Mouse (Mus musculus): ENCODE data around the gene Sphkap. TPM values are rescaled to one million over a fixed set of nuclear protein-coding genes. Genes with fewer than 3 reads are reported as not detected.

Sphkap gene
- polyA plus RNA-seq, 1 experiment from 2014 or later: 0.11 TPM

- Histone ChIP-seq H3K4me2 (replicated peaks; ENCODE audit: low read depth, low read length) (no peak overlapping the region), H3K4me3 (ENCODE audit: low read length) (no peak overlapping the region), H3K36me3 (ENCODE audit: control insufficient read depth, insufficient read depth, low read length) (no peaks in the 10 kb centered on the region), H3K4me1 (ENCODE audit: control insufficient read depth, insufficient read depth, low read length) (no peaks in the 10 kb centered on the region), H3K9me3 (ENCODE audit: control insufficient read depth, low read length) (no peaks in the 10 kb centered on the region), H3K27me3 (ENCODE audit: control insufficient read depth, insufficient read depth, low read length) (no peaks in the 10 kb centered on the region), H3K9ac (ENCODE audit: low read depth, low read length) (no peak overlapping the region), H3K27ac (ENCODE audit: low read depth, low read length) (no peak overlapping the region)
- WGBS: 81% methylated on average over 5 of the region's 5 CpGs
- ATAC-seq (ENCODE audit: low FRiP score, low TSS enrichment): no peak
Measured at GRCm38 (mm10) chr1:83395559-83395958, 12.4 kb downstream of the Sphkap start.

DNA sequence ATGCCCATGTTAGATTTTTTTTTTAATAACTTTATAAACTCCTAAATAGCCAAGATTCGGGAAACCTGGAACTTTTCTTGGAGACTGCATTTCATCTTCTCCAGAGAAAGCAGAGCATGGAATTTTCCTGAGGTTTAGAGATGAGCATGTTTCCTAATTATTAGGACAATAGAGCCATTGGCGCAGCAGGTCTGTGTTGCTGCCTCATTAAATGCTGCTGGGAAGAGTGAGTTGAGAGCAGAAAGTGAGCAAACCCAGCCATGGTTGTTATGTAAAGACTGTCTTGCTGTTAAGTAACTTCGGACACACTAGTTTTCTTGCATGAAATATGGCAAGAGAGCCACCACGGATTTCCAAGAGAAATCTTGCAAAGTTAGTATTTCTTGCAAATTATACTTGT lies 18.6 kb downstream of the Sphkap start:
- no peaks in the 10 kb centered on the region for H3K9me3 ChIP-seq (ENCODE audit: control insufficient read depth, low read length)
- H3K4me3 ChIP-seq (ENCODE audit: low read length): no peak overlapping the region
- no peaks in the 10 kb centered on the region for H3K36me3 ChIP-seq (ENCODE audit: control insufficient read depth, insufficient read depth, low read length)
- H3K27ac ChIP-seq (ENCODE audit: low read depth, low read length): no peak overlapping the region
- no peaks in the 10 kb centered on the region for H3K27me3 ChIP-seq (ENCODE audit: control insufficient read depth, insufficient read depth, low read length)
- no peak overlapping the region for H3K4me2 ChIP-seq (replicated peaks; ENCODE audit: low read depth, low read length)
- no peaks in the 10 kb centered on the region for H3K4me1 ChIP-seq (ENCODE audit: control insufficient read depth, insufficient read depth, low read length)
- no peak for ATAC-seq (ENCODE audit: low FRiP score, low TSS enrichment)
- 81% methylated on average over 4 of the region's 4 CpGs for WGBS
- no peak overlapping the region for H3K9ac ChIP-seq (ENCODE audit: low read depth, low read length)

- no peaks in the 10 kb centered on the region for H3K9me3 ChIP-seq (ENCODE audit: control insufficient read depth, low read length)
- no peaks in the 10 kb centered on the region for H3K36me3 ChIP-seq (ENCODE audit: control insufficient read depth, insufficient read depth, low read length)
- ATAC-seq (ENCODE audit: low FRiP score, low TSS enrichment): no peak
- H3K27ac ChIP-seq (ENCODE audit: low read depth, low read length): no peak overlapping the region
- WGBS: 67% methylated on average over 1 of the region's 1 CpGs
- H3K27me3 ChIP-seq (ENCODE audit: control insufficient read depth, insufficient read depth, low read length): no peaks in the 10 kb centered on the region
- H3K4me1 ChIP-seq (ENCODE audit: control insufficient read depth, insufficient read depth, low read length): no peaks in the 10 kb centered on the region
- no peak overlapping the region for H3K4me3 ChIP-seq (ENCODE audit: low read length)
- no peak overlapping the region for H3K9ac ChIP-seq (ENCODE audit: low read depth, low read length)
- H3K4me2 ChIP-seq (replicated peaks; ENCODE audit: low read depth, low read length): no peak overlapping the region
Measured at GRCm38 (mm10) chr1:83377404-83377803, 30.6 kb downstream of the Sphkap start.

GRCm38 (mm10) chr1:83366456-83366855 lies 41.5 kb downstream of the Sphkap start:
- Histone ChIP-seq H3K9ac (ENCODE audit: low read depth, low read length) (no peak overlapping the region), H3K4me3 (ENCODE audit: low read length) (no peak overlapping the region), H3K4me2 (replicated peaks; ENCODE audit: low read depth, low read length) (no peak overlapping the region), H3K9me3 (ENCODE audit: control insufficient read depth, low read length) (no peaks in the 10 kb centered on the region), H3K4me1 (ENCODE audit: control insufficient read depth, insufficient read depth, low read length) (no peaks in the 10 kb centered on the region), H3K27ac (ENCODE audit: low read depth, low read length) (no peak overlapping the region), H3K27me3 (ENCODE audit: control insufficient read depth, insufficient read depth, low read length) (no peaks in the 10 kb centered on the region), H3K36me3 (ENCODE audit: control insufficient read depth, insufficient read depth, low read length) (no peaks in the 10 kb centered on the region)
- 86% methylated on average over 5 of the region's 5 CpGs for WGBS
- no peak for ATAC-seq (ENCODE audit: low FRiP score, low TSS enrichment)

DNA sequence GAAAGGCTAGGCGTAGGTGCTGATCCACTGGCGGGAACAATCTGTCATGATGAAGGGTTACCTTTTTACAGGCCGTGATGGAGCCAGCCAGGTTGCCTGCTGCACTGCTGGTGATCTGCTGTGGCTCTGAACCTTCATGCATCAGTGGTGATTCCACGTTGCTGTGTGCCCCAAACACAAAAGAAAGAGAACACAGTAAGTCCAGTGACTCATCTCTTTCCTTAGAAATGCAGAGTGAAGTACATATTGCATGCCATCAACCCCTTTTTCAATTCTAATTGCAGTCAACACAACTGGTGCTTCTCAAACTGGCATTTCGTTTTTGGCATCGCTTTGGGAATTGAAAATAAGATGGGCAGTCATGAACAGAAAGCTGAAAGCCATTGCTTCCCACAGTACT lies 45.8 kb downstream of the Sphkap start:
- H3K4me2 ChIP-seq (replicated peaks; ENCODE audit: low read depth, low read length): no peak overlapping the region
- 83% methylated on average over 6 of the region's 6 CpGs for WGBS
- no peaks in the 10 kb centered on the region for H3K27me3 ChIP-seq (ENCODE audit: control insufficient read depth, insufficient read depth, low read length)
- H3K9me3 ChIP-seq (ENCODE audit: control insufficient read depth, low read length): no peaks in the 10 kb centered on the region
- no peak overlapping the region for H3K4me3 ChIP-seq (ENCODE audit: low read length)
- H3K27ac ChIP-seq (ENCODE audit: low read depth, low read length): no peak overlapping the region
- H3K9ac ChIP-seq (ENCODE audit: low read depth, low read length): no peak overlapping the region
- H3K36me3 ChIP-seq (ENCODE audit: control insufficient read depth, insufficient read depth, low read length): no peaks in the 10 kb centered on the region
- H3K4me1 ChIP-seq (ENCODE audit: control insufficient read depth, insufficient read depth, low read length): no peaks in the 10 kb centered on the region
- no peak for ATAC-seq (ENCODE audit: low FRiP score, low TSS enrichment)

GRCm38 (mm10) chr1:83346453-83346852 lies 61.5 kb downstream of the Sphkap start:
- H3K4me3 ChIP-seq (ENCODE audit: low read length): no peak overlapping the region
- no peak overlapping the region for H3K27ac ChIP-seq (ENCODE audit: low read depth, low read length)
- WGBS: 89% methylated on average over 1 of the region's 1 CpGs
- H3K9ac ChIP-seq (ENCODE audit: low read depth, low read length): no peak overlapping the region
- no peak for ATAC-seq (ENCODE audit: low FRiP score, low TSS enrichment)
- no peaks in the 10 kb centered on the region for H3K9me3 ChIP-seq (ENCODE audit: control insufficient read depth, low read length)
- H3K4me2 ChIP-seq (replicated peaks; ENCODE audit: low read depth, low read length): no peak overlapping the region
- H3K27me3 ChIP-seq (ENCODE audit: control insufficient read depth, insufficient read depth, low read length): no peaks in the 10 kb centered on the region
- no peaks in the 10 kb centered on the region for H3K36me3 ChIP-seq (ENCODE audit: control insufficient read depth, insufficient read depth, low read length)
- no peaks in the 10 kb centered on the region for H3K4me1 ChIP-seq (ENCODE audit: control insufficient read depth, insufficient read depth, low read length)

DNA sequence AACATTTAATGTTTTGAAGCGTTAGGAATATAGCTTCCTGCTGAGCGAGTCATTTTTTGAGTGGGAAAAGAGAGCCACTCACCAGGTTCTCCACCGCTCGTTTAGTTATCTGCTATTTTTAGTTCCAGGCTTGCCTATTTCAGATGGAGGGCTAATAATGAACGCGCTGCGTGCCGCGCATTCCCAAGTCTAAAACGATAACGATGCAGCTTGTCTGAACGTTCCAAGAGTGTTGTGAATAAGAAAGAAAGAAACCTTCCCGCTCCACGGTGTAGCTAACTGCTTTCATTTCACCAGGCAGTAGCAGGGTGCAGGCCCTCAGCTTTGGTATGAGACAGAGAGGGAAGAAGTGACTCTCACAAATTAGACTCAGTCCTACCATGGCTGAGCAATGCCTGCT lies 62.4 kb downstream of the Sphkap start:
- no peaks in the 10 kb centered on the region for H3K27me3 ChIP-seq (ENCODE audit: control insufficient read depth, insufficient read depth, low read length)
- no peak overlapping the region for H3K9ac ChIP-seq (ENCODE audit: low read depth, low read length)
- WGBS: 90% methylated on average over 14 of the region's 14 CpGs
- H3K4me1 ChIP-seq (ENCODE audit: control insufficient read depth, insufficient read depth, low read length): no peaks in the 10 kb centered on the region
- H3K4me3 ChIP-seq (ENCODE audit: low read length): no peak overlapping the region
- no peaks in the 10 kb centered on the region for H3K9me3 ChIP-seq (ENCODE audit: control insufficient read depth, low read length)
- no peaks in the 10 kb centered on the region for H3K36me3 ChIP-seq (ENCODE audit: control insufficient read depth, insufficient read depth, low read length)
- no peak overlapping the region for H3K27ac ChIP-seq (ENCODE audit: low read depth, low read length)
- ATAC-seq (ENCODE audit: low FRiP score, low TSS enrichment): no peak
- H3K4me2 ChIP-seq (replicated peaks; ENCODE audit: low read depth, low read length): no peak overlapping the region

GRCm38 (mm10) chr1:83345069-83345468 lies 62.9 kb downstream of the Sphkap start:
- no peaks in the 10 kb centered on the region for H3K27me3 ChIP-seq (ENCODE audit: control insufficient read depth, insufficient read depth, low read length)
- H3K27ac ChIP-seq (ENCODE audit: low read depth, low read length): no peak overlapping the region
- no peak overlapping the region for H3K9ac ChIP-seq (ENCODE audit: low read depth, low read length)
- no peak overlapping the region for H3K4me3 ChIP-seq (ENCODE audit: low read length)
- ATAC-seq (ENCODE audit: low FRiP score, low TSS enrichment): no peak
- H3K4me1 ChIP-seq (ENCODE audit: control insufficient read depth, insufficient read depth, low read length): no peaks in the 10 kb centered on the region
- no peak overlapping the region for H3K4me2 ChIP-seq (replicated peaks; ENCODE audit: low read depth, low read length)
- 69% methylated on average over 3 of the region's 3 CpGs for WGBS
- no peaks in the 10 kb centered on the region for H3K9me3 ChIP-seq (ENCODE audit: control insufficient read depth, low read length)
- H3K36me3 ChIP-seq (ENCODE audit: control insufficient read depth, insufficient read depth, low read length): no peaks in the 10 kb centered on the region

- H3K9ac ChIP-seq (ENCODE audit: low read depth, low read length): no peak overlapping the region
- H3K36me3 ChIP-seq (ENCODE audit: control insufficient read depth, insufficient read depth, low read length): no peaks in the 10 kb centered on the region
- no peak for ATAC-seq (ENCODE audit: low FRiP score, low TSS enrichment)
- H3K27ac ChIP-seq (ENCODE audit: low read depth, low read length): no peak overlapping the region
- no peaks in the 10 kb centered on the region for H3K4me1 ChIP-seq (ENCODE audit: control insufficient read depth, insufficient read depth, low read length)
- H3K9me3 ChIP-seq (ENCODE audit: control insufficient read depth, low read length): no peaks in the 10 kb centered on the region
- no peak overlapping the region for H3K4me2 ChIP-seq (replicated peaks; ENCODE audit: low read depth, low read length)
- 76% methylated on average over 4 of the region's 4 CpGs for WGBS
- no peak overlapping the region for H3K4me3 ChIP-seq (ENCODE audit: low read length)
- H3K27me3 ChIP-seq (ENCODE audit: control insufficient read depth, insufficient read depth, low read length): no peaks in the 10 kb centered on the region
Measured at GRCm38 (mm10) chr1:83342726-83343250, 65.2 kb downstream of the Sphkap start.
